In genomic region chr8:69584611-69585202, GRCm38 (mm10) we compare ENCODE assay signal across 8 mouse cellular contexts. TPM values are rescaled to one million over a fixed set of nuclear protein-coding genes. Genes with fewer than 3 reads are reported as not detected.
DNase-seq lines count a peak whose midpoint lies in the region; ATAC-seq lines count a peak whose summit lies in the region.

No protein-coding gene starts in this region.

- 0 out of 2 replicates have a peak, but pooled peaks have one; percentile 58 for ATAC-seq in forebrain, embryonic 11.5 days (replicated peaks; ENCODE audit: low FRiP score)

- H3K27me3 ChIP-seq in forebrain, embryonic 11.5 days (ENCODE audit: control insufficient read depth, insufficient read depth, low read length): no peaks in the 10 kb centered on the region
- peaks cover 8% of the 10 kb centered on the region for H3K27me3 ChIP-seq in hindbrain, embryonic 10.5 days (ENCODE audit: insufficient read depth, poor library complexity, severe bottlenecking)

- no peaks in the 10 kb centered on the region; the same call in 1 of the 2 replicates for H3K4me1 ChIP-seq in brown adipose tissue, adult 24 weeks (ENCODE audit: control insufficient read depth, insufficient read depth, insufficient read length, low read length)
- H3K4me1 ChIP-seq in forebrain, embryonic 11.5 days (replicated peaks; ENCODE audit: control insufficient read depth, insufficient read depth, low read length): no peaks in the 10 kb centered on the region
- peaks cover 6% of the 10 kb centered on the region for H3K4me1 ChIP-seq in hindbrain, embryonic 10.5 days (replicated peaks)

- H3K4me3 ChIP-seq in brown adipose tissue, adult 24 weeks (ENCODE audit: insufficient read depth, low read depth, low read length): peak overlapping the region; percentile 58
- H3K4me3 ChIP-seq in forebrain, embryonic 11.5 days (ENCODE audit: low read depth, low read length): peak overlapping the region; percentile 41
- peak overlapping the region; percentile 59 for H3K4me3 ChIP-seq in hindbrain, embryonic 10.5 days

- H3K4me2 ChIP-seq in forebrain, embryonic 11.5 days (ENCODE audit: low read depth, low read length, severe bottlenecking): peak overlapping the region; percentile 79

- H3K9ac ChIP-seq in forebrain, embryonic 11.5 days (ENCODE audit: low read length): peak overlapping the region; percentile 70

- peak; percentile 22 for DNase-seq in NIH3T3 (ENCODE audit: low read depth)
- DNase-seq in forebrain, embryonic 11.5 days (ENCODE audit: low spot score): peak; percentile 78
- DNase-seq in hindbrain, embryonic 10.5 days (ENCODE audit: low spot score): peak; percentile 68
- peak; percentile 13 to 45 for DNase-seq in layer of hippocampus, postnatal 14 days (ENCODE audit: low spot score in 2 of 2)
- peak; percentile 33 for DNase-seq in lung, postnatal 10 days
- DNase-seq in right cerebral cortex, adult 18-20 months: peak; percentile 50
- DNase-seq in spleen, postnatal 14 days (ENCODE audit: low spot score in 2 of 2): no peak

- H3K27ac ChIP-seq in brown adipose tissue, adult 24 weeks (replicated peaks; ENCODE audit: low read depth, low read length): no peak overlapping the region
- no peak overlapping the region for H3K27ac ChIP-seq in forebrain, embryonic 11.5 days (ENCODE audit: low read depth, low read length)
- peak overlapping the region; percentile 83 for H3K27ac ChIP-seq in hindbrain, embryonic 10.5 days

- H3K9me3 ChIP-seq in forebrain, embryonic 11.5 days (ENCODE audit: control insufficient read depth, low read length): no peaks in the 10 kb centered on the region
- no peaks in the 10 kb centered on the region for H3K9me3 ChIP-seq in hindbrain, embryonic 10.5 days

- under 1% methylated on average over 50 of the region's 54 CpGs for WGBS in forebrain, embryonic 11.5 days
- WGBS in hindbrain, embryonic 10.5 days: under 1% methylated on average over 54 of the region's 54 CpGs

- H3K36me3 ChIP-seq in forebrain, embryonic 11.5 days (ENCODE audit: control insufficient read depth, insufficient read depth, low read length): no peaks in the 10 kb centered on the region
- no peaks in the 10 kb centered on the region for H3K36me3 ChIP-seq in hindbrain, embryonic 10.5 days

RNA-seq across cellular contexts. Expression of gene Zfp868, which starts 40.6 kb away (rescaled TPM):
- polyA plus RNA-seq in brown adipose tissue, adult 24 weeks (2012; ENCODE audit: insufficient read depth, insufficient read length, missing spikeins): 6.7 and 7.7 TPM in 2 replicates
- polyA plus RNA-seq in forebrain, embryonic 11.5 days (2014; fragmentation: Nextera tagmentation; extraction: Ambion mirVana): 35.6 and 37.7 TPM in 2 replicates
- 34.3 and 36.8 TPM in 2 replicates for polyA plus RNA-seq in hindbrain, embryonic 10.5 days (2016; fragmentation: Nextera tagmentation; extraction: Ambion mirVana)
- 10 to 100 TPM; 16.6 to 19.4 TPM for total RNA-seq in layer of hippocampus, postnatal 14 days (2021)

Comparison
In these comparisons a context has a peak if more than half of its experiments do, and no peak if none do; other contexts are left out.
1. DNase-seq: peak in NIH3T3 (single experiment), forebrain, embryonic 11.5 days (single experiment), hindbrain, embryonic 10.5 days (single experiment), layer of hippocampus, postnatal 14 days (2 of 2), lung, postnatal 10 days (single experiment) and right cerebral cortex, adult 18-20 months (single experiment); none in spleen, postnatal 14 days (0 of 2).
2. Peak in every context shown above with its lines, with median percentiles within 50 percentile points of each other: H3K4me3 ChIP-seq.